Mouse (Mus musculus): ENCODE measurements around the gene Gnpat. TPM values are rescaled to one million over a fixed set of nuclear protein-coding genes. Genes with fewer than 3 reads are reported as not detected.

Gnpat gene
- polyA plus RNA-seq, 1 experiment from 2014 or later: 90.8 TPM

DNA sequence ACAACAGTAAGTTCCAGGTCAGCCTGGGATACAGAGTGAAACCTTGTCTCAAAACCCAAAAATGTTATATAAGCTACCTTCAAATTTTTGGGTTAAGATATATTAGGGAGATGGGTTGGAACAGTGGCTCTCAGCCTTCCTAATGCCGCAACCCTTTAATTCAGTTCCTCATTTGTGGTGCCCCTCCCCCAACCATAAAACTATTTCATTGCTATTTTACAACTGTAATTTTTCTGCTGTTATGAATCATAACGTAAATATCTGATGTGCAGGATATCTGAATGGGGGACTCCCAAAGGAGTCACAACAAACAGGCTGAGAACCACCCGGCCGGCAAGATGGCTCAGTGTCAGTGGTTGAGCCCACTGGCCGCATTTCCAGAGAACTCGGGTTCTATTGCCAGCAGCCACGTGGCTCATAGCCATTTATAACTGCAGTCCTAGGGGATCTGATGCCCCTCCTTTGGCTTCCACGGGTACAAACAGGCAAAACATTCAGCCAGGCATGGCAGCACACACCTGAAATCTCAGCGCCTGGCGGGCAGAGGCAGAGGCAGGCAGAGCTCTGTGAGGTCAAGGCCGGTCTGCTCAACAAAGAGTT, 59.8 kb downstream of the Gnpat start:
- no peaks in the 10 kb centered on the region for H3K9me3 ChIP-seq (ENCODE audit: control insufficient read depth, low read length)
- WGBS: 85% methylated on average over 11 of the region's 11 CpGs
- no peak overlapping the region for H3K9ac ChIP-seq (replicated peaks; ENCODE audit: low read length)
- no peaks in the 10 kb centered on the region for H3K27me3 ChIP-seq (ENCODE audit: control insufficient read depth, insufficient read depth, low read length)
- ATAC-seq (ENCODE audit: low FRiP score, low TSS enrichment): no peak
- H3K4me1 ChIP-seq (ENCODE audit: control insufficient read depth, insufficient read depth, low read length): no peaks in the 10 kb centered on the region
- H3K36me3 ChIP-seq (ENCODE audit: control insufficient read depth, insufficient read depth, low read length): no peaks in the 10 kb centered on the region
- no peak overlapping the region for H3K4me2 ChIP-seq (ENCODE audit: low read length)
- no peak for DNase-seq
- H3K27ac ChIP-seq (replicated peaks; ENCODE audit: low read depth, low read length): no peak overlapping the region
- H3K4me3 ChIP-seq (replicated peaks; ENCODE audit: low read depth, low read length): no peak overlapping the region

DNA sequence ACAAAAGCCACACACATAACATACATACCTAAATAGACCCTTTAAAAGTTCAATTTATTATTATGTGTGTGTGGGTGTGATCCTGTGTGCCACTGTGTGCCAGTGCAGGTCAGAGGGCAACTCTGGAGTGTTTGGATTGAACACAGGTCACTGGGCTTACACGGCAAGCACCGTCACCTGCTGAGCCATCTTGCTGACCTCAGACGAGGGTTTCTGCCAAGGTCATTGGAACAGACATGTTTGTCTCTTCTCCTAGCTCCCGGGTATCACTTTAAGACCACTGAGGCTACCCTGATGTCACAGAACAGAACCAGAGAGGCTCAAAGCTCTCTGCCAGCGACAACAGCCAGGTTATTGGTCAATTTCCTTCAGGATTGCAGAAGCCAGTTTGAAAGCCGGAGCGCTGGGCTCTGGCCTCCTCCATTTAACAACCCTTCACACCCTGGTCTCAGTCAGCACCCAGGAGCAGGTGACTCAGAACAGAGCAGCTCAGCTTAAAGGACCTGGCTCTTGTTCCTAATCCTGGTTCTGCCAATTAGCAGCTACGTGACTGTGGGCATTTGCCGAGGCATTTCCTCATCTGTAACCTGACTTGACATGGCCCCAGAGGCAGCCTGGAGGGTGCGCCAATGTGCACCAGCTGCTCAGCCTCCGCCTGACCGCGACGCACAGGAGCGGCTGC, 61.3 kb downstream of the Gnpat start:
- WGBS: 82% methylated on average over 15 of the region's 15 CpGs
- H3K36me3 ChIP-seq (ENCODE audit: control insufficient read depth, insufficient read depth, low read length): no peaks in the 10 kb centered on the region
- no peak overlapping the region for H3K4me2 ChIP-seq (ENCODE audit: low read length)
- H3K4me1 ChIP-seq (ENCODE audit: control insufficient read depth, insufficient read depth, low read length): no peaks in the 10 kb centered on the region
- H3K9ac ChIP-seq (replicated peaks; ENCODE audit: low read length): no peak overlapping the region
- H3K27me3 ChIP-seq (ENCODE audit: control insufficient read depth, insufficient read depth, low read length): no peaks in the 10 kb centered on the region
- H3K27ac ChIP-seq (replicated peaks; ENCODE audit: low read depth, low read length): no peak overlapping the region
- ATAC-seq (ENCODE audit: low FRiP score, low TSS enrichment) (no peak), DNase-seq (no peak)
- H3K9me3 ChIP-seq (ENCODE audit: control insufficient read depth, low read length): no peaks in the 10 kb centered on the region
- no peak overlapping the region for H3K4me3 ChIP-seq (replicated peaks; ENCODE audit: low read depth, low read length)

DNA sequence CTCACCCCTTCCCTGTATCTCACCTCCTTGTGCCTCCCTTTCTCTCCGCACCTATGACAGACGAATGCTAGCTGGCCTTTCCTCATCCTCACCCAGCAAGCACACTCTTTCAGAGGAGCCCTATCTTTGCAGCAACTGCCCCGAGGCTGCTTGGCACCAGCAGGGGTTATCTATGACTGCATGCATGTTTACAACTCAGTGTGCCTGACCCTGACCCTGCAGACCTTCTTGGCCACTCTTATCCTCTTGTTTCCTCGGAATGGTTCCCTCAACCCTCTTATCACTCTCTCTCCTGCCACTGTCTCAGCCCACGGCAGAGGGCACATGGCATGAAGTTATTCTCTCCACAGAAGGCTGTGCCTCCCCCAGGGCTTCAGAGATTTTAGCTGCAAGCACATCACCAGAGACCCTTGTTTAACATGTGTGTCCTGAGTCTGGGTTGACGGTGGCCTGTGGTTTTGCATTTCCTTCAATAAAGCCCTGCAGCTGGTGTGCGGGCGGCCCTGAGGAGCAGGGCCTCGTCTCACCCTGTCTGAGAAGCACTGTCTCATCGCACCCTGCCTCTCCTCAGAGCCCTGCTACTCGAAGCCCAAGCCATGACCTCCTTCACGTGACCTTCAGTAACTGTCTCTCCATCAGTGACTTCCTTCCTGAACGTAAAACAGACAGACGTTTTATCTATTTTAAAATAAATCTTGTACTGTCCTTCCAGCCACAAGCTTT, 62.9 kb downstream of the Gnpat start:
- H3K4me2 ChIP-seq (ENCODE audit: low read length): no peak overlapping the region
- H3K4me3 ChIP-seq (replicated peaks; ENCODE audit: low read depth, low read length): no peak overlapping the region
- no peaks in the 10 kb centered on the region for H3K4me1 ChIP-seq (ENCODE audit: control insufficient read depth, insufficient read depth, low read length)
- 88% methylated on average over 14 of the region's 14 CpGs for WGBS
- H3K36me3 ChIP-seq (ENCODE audit: control insufficient read depth, insufficient read depth, low read length): no peaks in the 10 kb centered on the region
- no peak for DNase-seq
- ATAC-seq (ENCODE audit: low FRiP score, low TSS enrichment): no peak
- H3K9ac ChIP-seq (replicated peaks; ENCODE audit: low read length): no peak overlapping the region
- H3K9me3 ChIP-seq (ENCODE audit: control insufficient read depth, low read length): no peaks in the 10 kb centered on the region
- no peaks in the 10 kb centered on the region for H3K27me3 ChIP-seq (ENCODE audit: control insufficient read depth, insufficient read depth, low read length)
- no peak overlapping the region for H3K27ac ChIP-seq (replicated peaks; ENCODE audit: low read depth, low read length)

DNA sequence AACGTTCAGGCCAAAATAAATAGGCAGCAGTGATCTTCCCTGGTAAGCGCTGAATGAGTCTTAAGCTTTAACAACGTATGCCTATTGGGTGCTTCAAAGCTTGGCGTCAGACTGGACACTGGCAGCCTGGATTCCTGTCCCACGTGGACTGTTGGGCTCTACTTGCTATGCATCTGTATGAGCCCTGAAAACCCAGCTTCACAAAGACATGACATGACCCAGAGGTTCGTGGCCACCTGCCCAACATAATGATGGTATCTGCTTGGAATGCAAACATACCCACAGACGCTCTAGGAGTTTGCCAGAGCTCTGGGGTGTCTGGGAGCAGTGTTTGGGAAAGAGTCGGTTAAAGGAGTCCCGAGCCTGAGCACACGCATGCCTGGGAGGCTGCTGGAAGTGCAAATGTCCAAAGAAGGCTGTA, 63.5 kb downstream of the Gnpat start:
- ATAC-seq (ENCODE audit: low FRiP score, low TSS enrichment): no peak

GRCm38 (mm10) chr8:124929006-124929405, 66.2 kb downstream of the Gnpat start:
- H3K9ac ChIP-seq (replicated peaks; ENCODE audit: low read length): no peak overlapping the region
- WGBS: 90% methylated on average over 11 of the region's 11 CpGs
- no peaks in the 10 kb centered on the region for H3K9me3 ChIP-seq (ENCODE audit: control insufficient read depth, low read length)
- DNase-seq (no peak), ATAC-seq (ENCODE audit: low FRiP score, low TSS enrichment) (no peak)
- no peaks in the 10 kb centered on the region for H3K27me3 ChIP-seq (ENCODE audit: control insufficient read depth, insufficient read depth, low read length)
- no peaks in the 10 kb centered on the region for H3K4me1 ChIP-seq (ENCODE audit: control insufficient read depth, insufficient read depth, low read length)
- H3K4me3 ChIP-seq (replicated peaks; ENCODE audit: low read depth, low read length): no peak overlapping the region
- H3K36me3 ChIP-seq (ENCODE audit: control insufficient read depth, insufficient read depth, low read length): no peaks in the 10 kb centered on the region
- no peak overlapping the region for H3K27ac ChIP-seq (replicated peaks; ENCODE audit: low read depth, low read length)
- H3K4me2 ChIP-seq (ENCODE audit: low read length): no peak overlapping the region

More for the DNA sequence above, 63.5 kb downstream of the Gnpat start:
- Histone ChIP-seq H3K4me3 (replicated peaks; ENCODE audit: low read depth, low read length) (no peak overlapping the region), H3K27ac (replicated peaks; ENCODE audit: low read depth, low read length) (no peak overlapping the region), H3K27me3 (ENCODE audit: control insufficient read depth, insufficient read depth, low read length) (no peaks in the 10 kb centered on the region), H3K9ac (replicated peaks; ENCODE audit: low read length) (no peak overlapping the region), H3K4me1 (ENCODE audit: control insufficient read depth, insufficient read depth, low read length) (no peaks in the 10 kb centered on the region), H3K36me3 (ENCODE audit: control insufficient read depth, insufficient read depth, low read length) (no peaks in the 10 kb centered on the region), H3K4me2 (ENCODE audit: low read length) (no peak overlapping the region), H3K9me3 (ENCODE audit: control insufficient read depth, low read length) (no peaks in the 10 kb centered on the region)
- WGBS: 87% methylated on average over 10 of the region's 10 CpGs
- DNase-seq: peak; percentile 8

- Histone ChIP-seq H3K9ac (replicated peaks; ENCODE audit: low read length) (no peak overlapping the region), H3K4me2 (ENCODE audit: low read length) (no peak overlapping the region), H3K4me3 (replicated peaks; ENCODE audit: low read depth, low read length) (no peak overlapping the region), H3K27me3 (ENCODE audit: control insufficient read depth, insufficient read depth, low read length) (no peaks in the 10 kb centered on the region), H3K27ac (replicated peaks; ENCODE audit: low read depth, low read length) (no peak overlapping the region), H3K4me1 (ENCODE audit: control insufficient read depth, insufficient read depth, low read length) (no peaks in the 10 kb centered on the region), H3K36me3 (ENCODE audit: control insufficient read depth, insufficient read depth, low read length) (no peaks in the 10 kb centered on the region), H3K9me3 (ENCODE audit: control insufficient read depth, low read length) (no peaks in the 10 kb centered on the region)
- ATAC-seq (ENCODE audit: low FRiP score, low TSS enrichment): no peak
- 96% methylated on average over 13 of the region's 13 CpGs for WGBS
- no peak for DNase-seq
Measured at GRCm38 (mm10) chr8:124930086-124930485, 67.3 kb downstream of the Gnpat start.

DNA sequence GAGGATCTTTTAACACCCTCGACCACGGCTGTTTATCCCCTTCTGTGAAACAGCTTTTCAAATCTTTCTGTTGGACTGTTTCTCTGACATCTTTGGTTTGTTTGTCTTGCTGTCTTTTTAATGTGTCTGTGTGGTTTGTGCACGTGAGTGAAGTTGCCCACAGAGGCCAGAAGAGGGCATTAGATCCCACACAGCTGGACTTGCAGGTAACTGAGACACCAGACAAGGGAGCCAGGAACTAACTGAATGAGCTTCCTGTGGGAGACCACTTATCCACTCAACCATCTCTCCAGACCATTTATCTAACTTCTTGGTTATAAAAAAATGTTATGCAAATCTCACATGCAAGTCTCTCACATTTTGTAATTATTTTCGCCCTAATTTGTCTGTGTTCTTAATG, 67.8 kb downstream of the Gnpat start:
- Histone ChIP-seq H3K4me2 (ENCODE audit: low read length) (no peak overlapping the region), H3K9me3 (ENCODE audit: control insufficient read depth, low read length) (no peaks in the 10 kb centered on the region), H3K27ac (replicated peaks; ENCODE audit: low read depth, low read length) (no peak overlapping the region), H3K9ac (replicated peaks; ENCODE audit: low read length) (no peak overlapping the region), H3K36me3 (ENCODE audit: control insufficient read depth, insufficient read depth, low read length) (no peaks in the 10 kb centered on the region), H3K27me3 (ENCODE audit: control insufficient read depth, insufficient read depth, low read length) (no peaks in the 10 kb centered on the region), H3K4me1 (ENCODE audit: control insufficient read depth, insufficient read depth, low read length) (no peaks in the 10 kb centered on the region), H3K4me3 (replicated peaks; ENCODE audit: low read depth, low read length) (no peak overlapping the region)
- WGBS: 82% methylated on average over 4 of the region's 4 CpGs
- DNase-seq (no peak), ATAC-seq (ENCODE audit: low FRiP score, low TSS enrichment) (no peak)

DNA sequence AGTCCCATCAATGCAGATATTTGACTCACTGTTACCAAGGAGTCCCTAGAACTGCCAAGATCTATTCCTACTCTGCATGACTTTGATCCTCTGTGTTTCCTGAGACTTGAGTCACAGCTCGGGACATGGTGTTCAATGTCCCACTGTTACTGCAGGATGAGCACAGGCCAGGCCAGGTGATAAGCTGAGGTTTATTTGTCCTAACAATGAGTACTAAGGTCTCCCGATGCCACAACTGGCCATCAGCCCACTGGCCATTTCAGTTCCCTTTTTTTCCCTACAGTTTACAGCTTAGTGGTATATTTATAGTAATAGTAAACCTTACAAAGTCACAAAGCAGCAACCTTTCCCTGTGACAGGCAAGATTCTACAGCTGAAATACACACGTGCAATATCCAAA, 69.6 kb downstream of the Gnpat start:
- H3K4me2 ChIP-seq (ENCODE audit: low read length): no peak overlapping the region

GRCm38 (mm10) chr8:124935116-124935515, 72.3 kb downstream of the Gnpat start:
- H3K9me3 ChIP-seq (ENCODE audit: control insufficient read depth, low read length): no peaks in the 10 kb centered on the region
- DNase-seq (no peak), ATAC-seq (ENCODE audit: low FRiP score, low TSS enrichment) (no peak)
- no peak overlapping the region for H3K27ac ChIP-seq (replicated peaks; ENCODE audit: low read depth, low read length)
- no peak overlapping the region for H3K9ac ChIP-seq (replicated peaks; ENCODE audit: low read length)
- H3K4me2 ChIP-seq (ENCODE audit: low read length): no peak overlapping the region
- H3K4me1 ChIP-seq (ENCODE audit: control insufficient read depth, insufficient read depth, low read length): no peaks in the 10 kb centered on the region
- WGBS: 89% methylated on average over 5 of the region's 5 CpGs
- H3K27me3 ChIP-seq (ENCODE audit: control insufficient read depth, insufficient read depth, low read length): no peaks in the 10 kb centered on the region
- no peak overlapping the region for H3K4me3 ChIP-seq (replicated peaks; ENCODE audit: low read depth, low read length)
- H3K36me3 ChIP-seq (ENCODE audit: control insufficient read depth, insufficient read depth, low read length): peaks cover 13% of the 10 kb centered on the region

More for the DNA sequence above, 69.6 kb downstream of the Gnpat start:
- Histone ChIP-seq H3K27ac (replicated peaks; ENCODE audit: low read depth, low read length) (no peak overlapping the region), H3K4me1 (ENCODE audit: control insufficient read depth, insufficient read depth, low read length) (no peaks in the 10 kb centered on the region), H3K9me3 (ENCODE audit: control insufficient read depth, low read length) (no peaks in the 10 kb centered on the region), H3K9ac (replicated peaks; ENCODE audit: low read length) (no peak overlapping the region), H3K27me3 (ENCODE audit: control insufficient read depth, insufficient read depth, low read length) (no peaks in the 10 kb centered on the region), H3K4me3 (replicated peaks; ENCODE audit: low read depth, low read length) (no peak overlapping the region), H3K36me3 (ENCODE audit: control insufficient read depth, insufficient read depth, low read length) (no peaks in the 10 kb centered on the region)
- DNase-seq: no peak
- 88% methylated on average over 3 of the region's 3 CpGs for WGBS
- ATAC-seq (ENCODE audit: low FRiP score, low TSS enrichment): no peak

All from midbrain, embryonic 14.5 days (tissue).